Mouse (Mus musculus) adrenal gland, postnatal 4 days (tissue): ENCODE results near the gene Fkbpl. TPM values are rescaled to one million over a fixed set of nuclear protein-coding genes. Genes with fewer than 3 reads are reported as not detected.
A peak's percentile ranks its signal among the peaks of the same experiment; 100 is the strongest.

Experiments
- DNase-seq, 2 experiments: peaks; one replicate each; pipeline ENCODE4 v3.0.0; 2021 to 2022; ENCODE audit warnings: low spot score in 2 of 2, mixed read lengths in 2 of 2
- total RNA-seq, 2 experiments: library from RNA; stranded (reverse); gene quantifications; 2 replicates each; pipeline ENCODE4 v1.2.3; 2021

Fkbpl gene
- total RNA-seq, 2 experiments from 2014 or later, result 13.2 to 16.3 TPM

DNA sequence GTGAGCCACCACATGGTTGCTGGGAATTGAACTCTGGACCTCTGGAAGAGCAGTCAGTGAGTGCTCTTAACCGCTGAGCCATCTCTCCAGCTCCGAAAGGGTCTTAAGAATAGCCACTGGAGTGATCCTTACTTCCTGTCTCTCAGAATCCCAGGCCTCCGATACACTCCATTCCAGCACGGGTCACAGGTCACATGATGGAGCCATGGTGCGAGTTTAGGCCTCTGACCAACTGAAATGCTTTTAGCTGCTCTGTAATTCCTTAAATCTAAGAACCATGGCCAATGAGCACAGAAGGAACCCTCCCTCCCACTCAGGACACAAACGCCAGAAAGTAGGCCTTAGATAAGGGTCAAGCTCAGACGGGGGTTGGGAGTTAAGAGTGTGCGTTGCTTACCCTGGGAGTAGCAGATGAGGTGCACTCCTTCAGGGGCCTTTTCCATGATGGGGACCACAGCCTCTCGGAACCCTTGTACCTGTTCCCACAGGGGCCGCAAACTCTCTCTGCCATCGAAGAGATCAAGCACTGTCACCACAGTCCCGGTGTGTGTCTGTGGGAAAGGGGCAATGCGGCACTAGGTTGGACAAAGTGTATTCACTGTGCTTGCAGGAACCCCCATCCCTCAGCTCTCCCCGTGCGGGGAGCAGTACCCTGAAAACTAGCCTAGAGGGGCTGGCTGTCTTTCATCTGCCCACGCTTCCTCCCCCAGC, 18.3 kb upstream of the Fkbpl start:
- no peak for DNase-seq

DNA sequence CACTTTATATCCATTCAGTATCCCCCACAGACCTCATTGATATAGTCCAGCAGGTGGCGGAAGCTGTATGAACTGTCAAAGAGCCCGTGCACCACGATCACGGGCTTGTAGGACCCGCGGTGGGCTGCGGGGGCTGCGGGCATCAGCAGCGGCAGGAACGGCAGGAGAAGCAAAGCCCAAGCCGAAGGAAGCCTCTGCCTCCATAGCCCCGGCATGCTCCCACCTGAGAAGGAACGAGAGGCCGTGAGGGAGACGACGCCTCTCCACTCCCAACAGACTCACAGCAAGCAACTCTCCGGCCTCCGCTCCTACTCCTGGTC, 17.8 kb upstream of the Fkbpl start:
- no peak for DNase-seq

DNA sequence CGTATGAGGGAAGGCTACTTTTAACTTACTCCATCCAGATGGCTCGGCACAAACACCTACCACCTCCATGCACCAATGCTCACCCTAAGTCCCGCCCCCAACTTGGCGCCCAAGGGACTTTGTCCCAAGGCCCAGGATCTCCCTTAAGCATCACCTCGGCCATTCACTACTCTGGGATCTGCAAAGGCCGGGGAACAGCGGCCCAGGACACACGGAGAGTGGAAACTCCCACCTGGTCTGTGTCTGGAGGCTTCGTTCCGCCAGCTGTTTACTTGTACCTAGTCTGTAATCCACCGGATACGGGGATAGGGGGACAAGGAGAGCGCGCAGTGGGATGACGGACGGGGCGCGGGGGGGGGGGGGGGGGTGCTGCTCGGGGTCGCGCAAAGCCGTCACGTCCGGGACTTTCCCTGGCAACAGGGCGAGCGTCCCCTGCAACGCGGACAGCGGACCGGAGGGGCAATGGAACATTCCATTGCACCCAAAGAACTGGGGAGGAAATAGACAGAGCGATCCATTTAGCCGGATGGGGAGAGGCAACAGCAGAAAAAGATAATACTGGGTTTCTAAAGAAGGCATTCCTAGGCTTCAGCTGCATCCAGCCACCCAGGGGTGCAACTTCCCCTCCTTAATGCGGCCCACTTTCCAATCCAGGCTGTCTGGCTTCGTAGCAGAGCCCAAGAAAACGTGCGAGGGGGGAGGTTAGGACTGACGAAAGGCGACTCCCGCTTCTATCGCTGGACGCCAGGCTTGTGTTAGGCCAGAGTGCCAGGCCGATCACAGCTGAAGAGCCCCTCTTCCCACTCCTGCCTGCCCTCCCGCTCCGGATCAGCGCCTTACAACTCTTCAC, 17.2 kb upstream of the Fkbpl start:
- DNase-seq, result peak; percentile 61 to 65

- peak in 1 of 2 experiments; percentile 41 for DNase-seq
Observed at GRCm38 (mm10) chr17:34627943-34628643, 16.5 kb upstream of the Fkbpl start, which contains the start of gene Ppt2. TSS of gene Ppt2 (minus strand) at chr17:34628510.

GRCm38 (mm10) chr17:34628644-34628967, 16.0 kb upstream of the Fkbpl start:
- DNase-seq, result no peak

- DNase-seq, result no peak
Observed at GRCm38 (mm10) chr17:34629221-34629751, 15.3 kb upstream of the Fkbpl start, which contains the start of gene Prrt1. TSS of gene Prrt1 (plus strand) at chr17:34629533.

GRCm38 (mm10) chr17:34629796-34630603, 14.6 kb upstream of the Fkbpl start:
- DNase-seq, result no peak

DNA sequence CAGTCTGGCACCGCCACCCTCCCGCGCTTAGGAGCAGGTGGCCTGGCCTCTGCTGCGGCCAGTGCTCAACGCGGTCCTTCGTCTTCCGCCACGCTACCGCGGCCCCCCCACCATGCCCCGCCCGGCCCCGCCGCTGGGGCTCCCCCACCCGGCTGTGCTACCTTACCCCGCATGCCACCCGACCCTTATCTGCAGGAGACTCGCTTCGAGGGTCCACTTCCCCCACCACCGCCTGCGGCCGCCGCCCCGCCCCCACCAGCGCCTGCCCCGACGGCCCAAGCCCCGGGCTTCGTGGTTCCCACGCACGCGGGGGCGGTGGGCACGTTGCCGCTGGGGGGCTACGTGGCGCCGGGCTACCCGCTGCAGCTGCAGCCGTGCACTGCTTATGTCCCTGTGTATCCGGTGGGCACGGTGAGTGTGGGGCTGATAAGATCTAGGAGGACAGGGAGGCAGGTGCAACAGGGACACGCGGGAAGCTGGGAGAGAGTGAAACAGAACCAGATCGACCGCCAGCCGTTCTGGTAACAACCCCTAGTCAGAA, 13.7 kb upstream of the Fkbpl start:
- no peak for DNase-seq

- DNase-seq, result no peak
Observed at GRCm38 (mm10) chr17:34631647-34632046, 12.9 kb upstream of the Fkbpl start.

- no peak for DNase-seq
Observed at GRCm38 (mm10) chr17:34632261-34632691, 12.3 kb upstream of the Fkbpl start.

GRCm38 (mm10) chr17:34635671-34636070, 8.9 kb upstream of the Fkbpl start:
- DNase-seq, result no peak

DNA sequence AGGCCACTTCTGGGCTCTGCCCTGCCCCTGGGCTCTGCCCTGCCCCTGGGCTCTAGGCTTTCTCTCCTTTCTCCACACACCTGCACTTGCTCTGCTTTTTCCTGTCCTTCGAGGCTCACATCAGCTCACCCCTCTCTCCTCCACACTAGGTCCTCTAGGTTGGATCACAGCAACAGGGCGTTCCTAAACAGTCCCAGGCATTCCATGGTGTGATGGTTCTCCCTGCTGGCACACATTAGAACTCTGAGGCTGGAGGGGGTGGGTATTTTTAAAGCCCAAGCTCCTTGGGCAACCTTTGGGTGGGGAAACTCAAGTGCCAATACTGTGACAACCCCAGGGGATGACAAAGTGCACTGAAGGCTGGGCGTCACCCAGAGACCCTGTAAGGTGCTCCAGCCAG, 7.1 kb upstream of the Fkbpl start:
- DNase-seq, result no peak

DNA sequence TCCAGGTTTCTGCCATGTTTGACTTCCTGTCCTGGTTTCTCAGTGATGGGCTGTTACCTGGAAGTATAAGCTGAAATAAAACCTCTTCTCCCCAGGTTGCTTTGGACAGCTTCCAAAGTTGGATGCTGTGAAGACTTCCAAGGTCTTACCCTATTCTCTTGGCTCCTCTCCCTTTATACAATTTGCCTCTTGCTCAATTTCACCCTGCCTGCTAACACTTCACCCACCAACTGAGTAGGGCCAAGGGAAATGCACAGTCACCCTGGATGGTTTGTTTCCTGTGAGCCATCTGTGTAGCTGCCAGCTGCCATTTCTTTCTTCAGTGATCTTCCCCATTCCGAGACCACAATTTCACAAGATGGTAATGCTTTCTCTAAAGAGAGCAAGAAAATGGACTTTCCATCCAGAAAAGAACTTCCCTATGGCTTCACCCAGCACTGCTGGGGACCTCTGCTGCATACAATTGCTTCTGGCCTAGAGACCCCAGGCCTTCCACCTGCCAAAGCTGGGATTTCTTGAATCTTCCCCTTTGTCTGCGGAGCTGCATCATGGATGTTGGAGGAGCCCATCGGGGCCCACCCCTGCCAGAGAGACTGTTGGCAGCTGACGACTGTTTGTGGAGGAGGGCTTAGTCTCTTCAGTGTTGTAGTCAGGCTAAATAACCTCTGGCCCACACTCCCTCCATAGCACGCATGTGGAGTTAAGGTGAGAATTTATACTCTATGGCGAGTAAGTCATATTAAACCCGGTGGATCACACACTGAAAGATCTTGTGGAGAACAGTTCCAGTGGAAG, 4.9 kb upstream of the Fkbpl start:
- no peak for DNase-seq

GRCm38 (mm10) chr17:34640778-34641601, 3.6 kb upstream of the Fkbpl start:
- no peak for DNase-seq

DNA sequence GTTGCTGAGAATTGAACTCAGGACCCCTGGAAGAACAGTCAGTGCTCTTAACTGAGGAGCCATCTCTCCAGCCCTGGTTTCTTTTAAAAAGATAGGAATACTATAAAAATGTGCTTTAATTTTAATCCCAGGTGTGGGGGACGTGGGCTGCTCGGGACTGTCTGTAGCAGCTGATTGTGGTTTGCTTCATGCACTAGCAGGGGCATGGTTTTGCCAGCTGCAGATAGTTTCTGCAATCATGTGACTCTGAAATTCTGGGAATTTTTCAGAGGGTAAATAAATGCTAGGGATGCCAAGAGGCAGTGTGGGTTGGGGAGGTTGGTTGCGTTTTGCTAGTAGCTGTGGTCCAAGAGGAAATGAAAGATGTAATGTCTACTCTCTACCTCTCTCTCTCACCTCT, 2.6 kb upstream of the Fkbpl start:
- no peak for DNase-seq

DNA sequence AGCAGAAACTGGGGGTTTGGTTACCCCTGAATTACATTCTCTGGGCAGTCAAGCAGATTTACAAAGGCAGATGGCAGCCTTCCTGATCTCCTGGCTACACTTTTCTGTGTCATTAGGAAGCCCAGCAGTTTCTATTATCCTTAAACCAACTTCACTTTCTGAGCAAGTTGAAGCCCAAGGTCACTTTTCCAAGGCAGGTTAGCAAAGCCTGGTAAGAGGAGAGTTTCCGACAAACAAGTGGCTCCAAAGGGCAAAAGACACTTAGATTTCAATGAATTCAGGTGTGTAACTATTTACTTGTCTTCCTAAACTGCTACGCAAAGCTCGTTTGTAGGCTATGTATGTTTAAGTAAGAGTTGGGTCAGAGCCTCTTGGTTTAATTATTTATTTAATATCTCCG, 1.2 kb upstream of the Fkbpl start:
- DNase-seq, result no peak

DNA sequence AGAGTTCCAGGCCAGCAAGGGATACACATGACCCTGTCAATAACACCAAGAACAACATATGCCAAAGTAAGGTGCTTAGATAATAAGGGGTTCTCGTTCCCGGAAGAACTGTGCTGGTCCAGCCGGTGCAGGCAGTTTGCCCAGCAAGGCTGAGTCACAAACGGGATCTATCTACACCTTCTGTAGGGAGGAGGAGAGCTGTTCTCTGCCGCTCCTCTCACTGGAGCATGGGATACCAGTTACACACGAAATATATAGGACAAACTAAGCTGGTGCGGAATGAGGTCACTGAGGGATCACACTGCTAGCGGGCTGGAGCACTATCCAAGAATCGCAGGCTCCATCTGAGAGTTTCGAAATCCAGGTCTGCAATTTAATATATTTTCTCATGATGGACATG, 620 bp upstream of the Fkbpl start:
- no peak for DNase-seq

GRCm38 (mm10) chr17:34645256-34645829, 779 bp downstream of the Fkbpl start:
- DNase-seq, result no peak
